Mouse (Mus musculus): ENCODE results near the gene Zfp444.

DNA sequence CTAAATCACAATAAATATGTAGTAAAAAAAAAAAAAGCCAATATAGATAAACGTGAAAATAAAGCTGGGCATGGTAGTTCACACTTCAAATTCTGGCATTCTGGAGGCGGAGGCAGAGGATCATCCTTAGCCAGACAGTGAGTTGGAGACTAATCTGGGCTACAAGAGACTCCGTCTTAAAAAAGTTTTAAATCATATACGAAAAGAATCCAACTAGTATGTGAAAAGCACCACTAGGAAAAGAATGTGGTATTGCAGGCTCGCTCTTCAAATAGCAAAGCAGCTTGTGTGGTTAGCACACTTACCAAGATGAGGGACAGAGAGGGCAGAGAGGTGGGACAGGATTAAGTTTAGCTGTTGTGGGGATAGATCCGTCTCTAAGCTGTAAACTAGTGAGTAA, 1.2 kb upstream of the Zfp444 start:
- TF ChIP-seq CTCF (IDR thresholded peaks at IDR 0.05; ENCODE audit: borderline replicate concordance, insufficient read depth, low read length) (no peak), POLR2A (IDR thresholded peaks at IDR 0.05; ENCODE audit: low read depth, low read length) (no peak)

Data from embryonic fibroblast, embryonic 13.5 days (primary cell).